Mouse (Mus musculus) MEL (cell line): ENCODE results near the gene Fbp2. TPM values are rescaled to one million over a fixed set of nuclear protein-coding genes. Genes with fewer than 3 reads are reported as not detected.
"Not testable (repeated sequence)": the region's sequence is repeated elsewhere in the genome, so short reads cannot be mapped to it uniquely, and the experiment has no call there.

ENCODE experiments used
- DNase-seq: peaks from one replicate; pipeline ENCODE4 v3.0.0; 2011; ENCODE audit warnings: low read depth, low spot score
- H3K27ac ChIP-seq: 2 replicates; pipeline ENCODE4 v1.5.1; 2012; ENCODE audit warnings: low read depth, mild to moderate bottlenecking, control low read depth, low read length, moderate library complexity; ENCODE audit not compliant: control insufficient read depth
- H3K27me3 ChIP-seq, 2 experiments: fragments of 150-350 bp in 1 of 2; sonication (generic) in 1 of 2; 2 replicates each; pipeline ENCODE4 v1.6.1; 2012; ENCODE audit warnings: low read length in 2 of 2, mild to moderate bottlenecking in 2 of 2, improper control_type of control experiment in 1 of 2, moderate library complexity in 1 of 2; ENCODE audit not compliant: insufficient read depth in 2 of 2, control insufficient read depth in 1 of 2
- H3K36me3 ChIP-seq, 2 experiments: 2 replicates each; pipeline ENCODE4 v1.6.1; 2012 to 2014; ENCODE audit warnings: low read length in 2 of 2, improper control_type of control experiment in 1 of 2, inconsistent platforms in 1 of 2, mild to moderate bottlenecking in 1 of 2; ENCODE audit not compliant: insufficient read depth in 2 of 2, control insufficient read depth in 1 of 2
- H3K4me1 ChIP-seq, 2 experiments: fragments of 150-350 bp in 1 of 2; sonication (generic) in 1 of 2; 2 replicates each; pipeline ENCODE4 v1.6.1; 2012; ENCODE audit warnings: low read length in 2 of 2, improper control_type of control experiment in 1 of 2, mild to moderate bottlenecking in 1 of 2; ENCODE audit not compliant: insufficient read depth in 2 of 2, control insufficient read depth in 1 of 2
- H3K4me3 ChIP-seq, 2 experiments: fragments of 150-350 bp in 1 of 2; sonication (generic) in 1 of 2; 2 replicates each; pipeline ENCODE4 v1.5.1; 2012; ENCODE audit warnings: low read depth in 2 of 2, low read length in 2 of 2, mild to moderate bottlenecking in 2 of 2, moderate library complexity in 2 of 2, control low read depth in 1 of 2, improper control_type of control experiment in 1 of 2; ENCODE audit not compliant: control insufficient read depth in 1 of 2, insufficient read depth in 1 of 2
- H3K79me2 ChIP-seq: 2 replicates; pipeline ENCODE4 v1.6.1; 2012; ENCODE audit warnings: mild to moderate bottlenecking, low read length, moderate library complexity; ENCODE audit not compliant: control insufficient read depth, poor library complexity, insufficient read depth
- H3K9ac ChIP-seq: 2 replicates; pipeline ENCODE4 v1.6.1; 2012; ENCODE audit warnings: low read depth, mild to moderate bottlenecking, control low read depth, low read length, moderate library complexity; ENCODE audit not compliant: control insufficient read depth, poor library complexity, severe bottlenecking
- H3K9me3 ChIP-seq: fragments of 150-350 bp; sonication (generic); replicated peaks from 2 replicates; pipeline ENCODE4 v1.6.1; 2012; ENCODE audit warnings: mild to moderate bottlenecking, low read length, improper control_type of control experiment, moderate library complexity; ENCODE audit not compliant: insufficient read depth
- BHLHE40 ChIP-seq: IDR thresholded peaks from 2 replicates; pipeline ENCODE4 v1.6.1; 2012; ENCODE audit warnings: low read depth, mild to moderate bottlenecking, inconsistent platforms, low read length, improper control_type of control experiment, borderline replicate concordance
- CHD2 ChIP-seq: IDR thresholded peaks from 2 replicates; pipeline ENCODE4 v1.6.1; 2011; ENCODE audit warnings: low read length, improper control_type of control experiment
- CTCF ChIP-seq, 3 experiments: IDR thresholded peaks in 2 of 3; conservative IDR thresholded peaks in 1 of 3; 2 replicates each; pipeline ENCODE4 v1.5.1; 2011 to 2012; ENCODE audit warnings: low read length in 3 of 3, low read depth in 2 of 3, mild to moderate bottlenecking in 2 of 3, improper control_type of control experiment in 1 of 3, inconsistent platforms in 1 of 3, mixed read lengths in 1 of 3, moderate library complexity in 1 of 3; ENCODE audit not compliant: control insufficient read depth in 1 of 3, insufficient read depth in 1 of 3, poor library complexity in 1 of 3, severe bottlenecking in 1 of 3
- E2F4 ChIP-seq: IDR thresholded peaks from 2 replicates; pipeline ENCODE4 v1.6.1; 2011; ENCODE audit warnings: low read depth, low read length, improper control_type of control experiment, borderline replicate concordance
- EP300 ChIP-seq, 2 experiments: IDR thresholded peaks; 2 replicates each; pipeline ENCODE4 v1.6.1; 2011; ENCODE audit warnings: improper control_type of control experiment in 2 of 2, low read length in 2 of 2, low read depth in 1 of 2, mild to moderate bottlenecking in 1 of 2
- ETS1 ChIP-seq: IDR thresholded peaks from 2 replicates; pipeline ENCODE4 v1.6.1; 2012; ENCODE audit warnings: low read depth, mild to moderate bottlenecking, inconsistent platforms, low read length, improper control_type of control experiment, moderate library complexity
- GABPA ChIP-seq: IDR thresholded peaks from 2 replicates; pipeline ENCODE4 v1.6.1; 2012; ENCODE audit warnings: low read depth, mild to moderate bottlenecking, inconsistent platforms, low read length, improper control_type of control experiment, moderate library complexity
- GATA1 ChIP-seq: IDR thresholded peaks from 2 replicates; pipeline ENCODE4 v1.6.1; 2011; ENCODE audit warnings: low read depth, low read length, improper control_type of control experiment
- HCFC1 ChIP-seq: IDR thresholded peaks from 2 replicates; pipeline ENCODE4 v1.6.1; 2012; ENCODE audit warnings: low read depth, mild to moderate bottlenecking, inconsistent platforms, low read length, improper control_type of control experiment, moderate library complexity
- JUND ChIP-seq: IDR thresholded peaks from 2 replicates; pipeline ENCODE4 v1.6.1; 2011; ENCODE audit warnings: low read depth, mild to moderate bottlenecking, improper control_type of control experiment, low read length
- MAX ChIP-seq: IDR thresholded peaks from 2 replicates; pipeline ENCODE4 v1.6.1; 2011; ENCODE audit warnings: low read length, improper control_type of control experiment
- MAZ ChIP-seq: IDR thresholded peaks from 2 replicates; pipeline ENCODE4 v1.6.1; 2012; ENCODE audit warnings: low read depth, mild to moderate bottlenecking, inconsistent platforms, low read length, improper control_type of control experiment
- MXI1 ChIP-seq: IDR thresholded peaks from 2 replicates; pipeline ENCODE4 v1.6.1; 2011; ENCODE audit warnings: mild to moderate bottlenecking, low read depth, low read length, improper control_type of control experiment
- MYB ChIP-seq: IDR thresholded peaks from 2 replicates; pipeline ENCODE4 v1.6.1; 2011; ENCODE audit warnings: mild to moderate bottlenecking, low read depth, low read length, improper control_type of control experiment
- MYC ChIP-seq: IDR thresholded peaks from 2 replicates; pipeline ENCODE4 v1.6.1; 2011; ENCODE audit warnings: low read depth, mild to moderate bottlenecking, low read length, improper control_type of control experiment, moderate library complexity
- NELFE ChIP-seq: IDR thresholded peaks from 2 replicates; pipeline ENCODE4 v1.6.1; 2011; ENCODE audit warnings: low read depth, low read length, improper control_type of control experiment
- POLR2A ChIP-seq, 2 experiments: IDR thresholded peaks; 2 replicates each; pipeline ENCODE4 v1.6.1; 2011 to 2012; ENCODE audit warnings: low read length in 2 of 2, mild to moderate bottlenecking in 2 of 2, control low read depth in 1 of 2, improper control_type of control experiment in 1 of 2, low read depth in 1 of 2, moderate library complexity in 1 of 2; ENCODE audit not compliant: control insufficient read depth in 1 of 2, insufficient read depth in 1 of 2, poor library complexity in 1 of 2
- POLR2AphosphoS2 ChIP-seq: IDR thresholded peaks from 2 replicates; pipeline ENCODE4 v1.6.1; 2011; ENCODE audit warnings: low read length, improper control_type of control experiment
- RAD21 ChIP-seq: IDR thresholded peaks from 2 replicates; pipeline ENCODE4 v1.6.1; 2011; ENCODE audit warnings: mild to moderate bottlenecking, low read depth, low read length, improper control_type of control experiment
- RCOR1 ChIP-seq: IDR thresholded peaks from 2 replicates; pipeline ENCODE4 v1.6.1; 2012; ENCODE audit warnings: low read depth, mild to moderate bottlenecking, inconsistent platforms, low read length, improper control_type of control experiment
- SIN3A ChIP-seq: IDR thresholded peaks from 2 replicates; pipeline ENCODE4 v1.6.1; 2012; ENCODE audit warnings: low read length, improper control_type of control experiment, inconsistent platforms
- SMC3 ChIP-seq: IDR thresholded peaks from 2 replicates; pipeline ENCODE4 v1.6.1; 2011; ENCODE audit warnings: low read depth, low read length, improper control_type of control experiment
- TBP ChIP-seq: IDR thresholded peaks from 2 replicates; pipeline ENCODE4 v1.8.0; 2011; ENCODE audit warnings: low read depth, low read length, improper control_type of control experiment
- TCF12 ChIP-seq: IDR thresholded peaks from 2 replicates; pipeline ENCODE4 v1.6.1; 2014; ENCODE audit warnings: low read depth, mild to moderate bottlenecking, inconsistent platforms, low read length, improper control_type of control experiment, moderate library complexity
- ZMIZ1 ChIP-seq: IDR thresholded peaks from 2 replicates; pipeline ENCODE4 v1.6.1; 2012; ENCODE audit warnings: low read depth, mild to moderate bottlenecking, inconsistent platforms, low read length, improper control_type of control experiment, moderate library complexity
- polyA plus RNA-seq, 2 experiments: library from polyadenylated mRNA; stranded (reverse) in 1 of 2; unstranded in 1 of 2; fragments of >175 nt in 1 of 2; fragments of >200 nt in 1 of 2; gene quantifications; 2 replicates each; pipeline versions ENCODE4 v1.2.1 to v1.2.4; 2012; ENCODE audit warnings: low replicate concordance in 2 of 2, low read depth in 1 of 2; ENCODE audit not compliant: insufficient read length in 2 of 2, insufficient read depth in 1 of 2, missing spikeins in 1 of 2
- total RNA-seq: library from RNA; depleted of rRNA; stranded (reverse); fragments of 300-350 nt; gene quantifications from 2 replicates; pipeline ENCODE4 v1.2.3, GENCODE M21; 2012

Fbp2 gene
- total and polyA plus RNA-seq, 3 experiments, result 4.7 to 10.8 TPM; not detected in 1

DNA sequence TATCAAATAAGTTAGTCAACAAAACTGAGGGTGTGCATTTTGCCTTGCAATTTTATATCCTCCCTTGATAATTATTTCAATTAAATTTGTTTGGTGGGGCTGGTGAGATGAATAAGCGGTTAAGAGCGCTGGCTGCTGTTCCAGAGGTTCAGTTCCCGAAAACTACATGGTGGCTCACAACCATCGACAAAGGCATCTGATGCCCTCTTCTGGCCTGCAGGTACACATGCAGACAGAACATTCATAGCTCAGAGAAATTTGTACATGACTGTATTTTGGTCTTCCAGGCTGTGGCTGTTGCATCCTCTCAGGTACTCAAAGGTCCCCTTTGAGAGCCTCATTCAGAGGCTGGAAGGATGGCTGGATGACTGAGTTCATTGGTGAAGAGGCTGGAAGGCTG lies 1.8 kb upstream of the Fbp2 start:
- peak overlapping the region; percentile 96 for H3K27ac ChIP-seq
- H3K9me3 ChIP-seq, result no peaks in the 10 kb centered on the region
- no peaks in the 10 kb centered on the region for H3K79me2 ChIP-seq
- no peak overlapping the region; the same call in 1 of the 2 replicates for H3K9ac ChIP-seq
- no peak overlapping the region for H3K4me3 ChIP-seq
- H3K36me3 ChIP-seq, result peaks cover 0 to 21% of the 10 kb centered on the region in 2 experiments; a peak in 2 of 4 replicates
- peak; percentile 82 for DNase-seq
- peaks cover 2 to 16% of the 10 kb centered on the region in 2 experiments; a peak in 3 of 4 replicates for H3K4me1 ChIP-seq
- H3K27me3 ChIP-seq, result no peaks in the 10 kb centered on the region
- TF ChIP-seq MAX, result no peak
- no peak for TF ChIP-seq BHLHE40
- peak; percentile 23; the same call in 1 of the 2 replicates for TF ChIP-seq GATA1
- TF ChIP-seq ZMIZ1, result no peak
- no peak for TF ChIP-seq HCFC1
- peak; percentile 64 for TF ChIP-seq SMC3
- TF ChIP-seq GABPA, result no peak
- TF ChIP-seq POLR2A (IDR thresholded peaks at IDR 0.05; ENCODE audit: control insufficient read depth in 1 of 2, insufficient read depth in 1 of 2, low read depth in 1 of 2, low read length in 2 of 2, poor library complexity in 1 of 2), result no peak
- TF ChIP-seq POLR2AphosphoS2, result no peak
- peak; percentile 27 to 65 (median 63); a peak in 5 of 6 replicates for TF ChIP-seq CTCF (IDR thresholded peaks at IDR 0.05 in 2 of 3, conservative IDR thresholded peaks at IDR 0.05 in 1 of 3; ENCODE audit: control insufficient read depth in 1 of 3, insufficient read depth in 1 of 3, low read depth in 2 of 3, low read length in 3 of 3, poor library complexity in 1 of 3, severe bottlenecking in 1 of 3)
- TF ChIP-seq RAD21, result peak; percentile 60
- TF ChIP-seq, all 39 proteins: peak for 4

DNA sequence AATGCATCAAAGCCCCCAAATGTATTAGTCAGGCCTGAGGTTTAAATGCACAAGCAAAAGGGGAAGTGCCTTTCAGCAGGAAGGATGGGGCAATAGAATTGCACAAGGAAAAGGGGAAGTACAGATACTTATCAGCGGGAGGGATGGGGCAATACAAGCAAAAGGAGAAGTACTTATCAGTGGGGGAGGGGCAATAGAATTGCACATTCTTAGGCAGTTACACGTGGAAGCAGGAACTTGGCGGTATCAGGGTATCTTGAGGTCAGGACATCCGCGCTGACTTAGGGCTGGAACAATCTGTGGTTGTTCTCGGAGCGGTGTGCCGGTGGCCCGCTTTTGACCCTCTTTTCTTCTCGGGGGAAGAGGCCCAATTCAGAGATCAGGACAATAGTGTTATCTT lies 1.0 kb upstream of the Fbp2 start:
- H3K9me3 ChIP-seq, H3K79me2 ChIP-seq, H3K4me3 ChIP-seq, H3K27me3 ChIP-seq: not testable (repeated sequence)
- peak; percentile 85 for TF ChIP-seq MAZ
- peak; percentile 57 for TF ChIP-seq TCF12
- peak; percentile 94 for TF ChIP-seq MYC
- peak; percentile 70; the same call in 1 of the 2 replicates for TF ChIP-seq MXI1
- peak; percentile 23; the same call in 1 of the 2 replicates for TF ChIP-seq NELFE
- peak; percentile 64 for TF ChIP-seq MYB
- TF ChIP-seq BHLHE40, result peak; percentile 69
- peak; percentile 91 to 93 for TF ChIP-seq EP300 (IDR thresholded peaks at IDR 0.05; ENCODE audit: low read depth in 1 of 2, low read length in 2 of 2)
- peak; percentile 40; the same call in 1 of the 2 replicates for TF ChIP-seq HCFC1
- TF ChIP-seq CHD2, result peak; percentile 76
- peak; percentile 73 for TF ChIP-seq SIN3A
- TF ChIP-seq GATA1, result peak; percentile 92
- TF ChIP-seq ETS1, result peak; percentile 84
- peak; percentile 71; the same call in 1 of the 2 replicates for TF ChIP-seq TBP
- TF ChIP-seq JUND, result peak; percentile 61
- 0 out of 2 replicates have a peak, but pooled peaks have one; percentile 57 for TF ChIP-seq E2F4
- peak; percentile 85 for TF ChIP-seq MAX
- peak; percentile 87 for TF ChIP-seq RCOR1
- peak; percentile 96 for DNase-seq
- Histone ChIP-seq H3K9ac (peak overlapping the region; percentile 53; the same call in 1 of the 2 replicates), H3K4me1 (peaks cover 2 to 21% of the 10 kb centered on the region in 2 experiments; a peak in 3 of 4 replicates), H3K27ac (peak overlapping the region; percentile 96), H3K36me3 (peaks cover 0 to 21% of the 10 kb centered on the region in 2 experiments; a peak in 2 of 4 replicates)
